Mouse (Mus musculus): ENCODE data around the gene Phlpp1. TPM values are rescaled to one million over a fixed set of nuclear protein-coding genes. Genes with fewer than 3 reads are reported as not detected.

The Phlpp1 gene
- total RNA-seq (2023) = 10 to 100 TPM; 24.9 to 25.4 TPM

DNA sequence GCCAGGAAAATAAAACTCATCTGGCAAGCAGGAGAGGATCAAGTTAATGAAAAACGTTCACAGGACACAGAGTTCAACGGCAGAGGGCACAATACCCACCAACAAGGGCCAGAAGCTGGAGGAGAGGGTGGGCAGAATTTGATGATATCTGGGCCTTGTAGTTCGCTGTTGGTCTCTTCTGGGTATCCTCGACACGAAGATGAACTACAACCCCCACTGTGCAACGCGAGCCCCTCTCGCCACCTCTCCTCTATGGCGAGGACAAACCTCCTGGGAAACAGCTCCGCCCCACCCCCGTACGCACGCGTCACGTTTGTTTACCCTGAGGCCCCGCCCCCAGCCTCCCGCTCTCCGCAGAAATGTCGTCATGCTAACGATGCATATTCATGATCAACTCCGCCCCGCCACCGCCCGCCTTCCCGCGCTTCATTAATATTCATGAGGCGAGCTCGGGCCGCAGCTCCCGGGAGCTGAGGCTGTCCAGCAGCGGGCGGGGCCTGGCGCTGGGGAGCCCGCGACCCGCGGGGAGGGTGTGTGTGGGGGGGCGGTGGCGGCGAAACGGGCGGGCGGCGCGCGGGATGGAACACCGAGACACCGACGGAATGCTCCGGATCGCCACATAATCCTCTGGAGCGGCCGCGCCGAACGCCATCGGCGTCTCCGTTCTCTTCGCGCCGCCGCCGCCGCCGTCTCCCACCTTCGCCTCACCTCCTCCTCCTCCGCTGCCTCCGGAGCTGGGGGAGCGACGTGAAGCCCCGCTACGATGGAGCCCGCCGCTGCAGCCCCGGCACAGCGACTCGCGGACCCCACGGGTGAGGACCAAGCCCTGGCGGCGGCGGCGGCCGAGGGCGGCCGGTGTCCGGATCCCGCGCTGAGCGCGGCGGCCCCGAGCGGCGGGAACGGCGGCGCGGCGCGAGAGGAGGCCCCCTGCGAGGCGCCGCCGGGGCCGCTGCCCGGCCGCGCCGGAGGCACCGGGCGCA lies at the start of gene Phlpp1:
Phlpp1 (plus strand) TSS at position 512 of the 980 bp plus-strand sequence.

Other genes starting within 250 kb of the Phlpp1 start
- 10 to 100 TPM; 60.9 to 68.0 TPM for gene Zcchc2, start 181.3 kb upstream of the Phlpp1 start, total RNA-seq (2023)

All from B cell, adult 67 days (primary cell).